Mouse (Mus musculus): ENCODE data around the gene Smarcd1.
A peak's percentile ranks its signal among the peaks of the same experiment; 100 is the strongest.

Smarcd1 gene

GRCm38 (mm10) chr15:99735631-99736030 is 33.7 kb downstream of the Smarcd1 start:
- DNase-seq: peak; percentile 96 to 100

GRCm38 (mm10) chr15:99736675-99737074 is 34.7 kb downstream of the Smarcd1 start:
- DNase-seq: no peak

GRCm38 (mm10) chr15:99740229-99740628 is 38.3 kb downstream of the Smarcd1 start:
- DNase-seq: no peak

- no peak for DNase-seq
Measured at GRCm38 (mm10) chr15:99754204-99754603, 52.3 kb downstream of the Smarcd1 start.
